Mouse (Mus musculus): ENCODE data around the gene Zfp523. TPM values are rescaled to one million over a fixed set of nuclear protein-coding genes. Genes with fewer than 3 reads are reported as not detected.
A peak's percentile ranks its signal among the peaks of the same experiment; 100 is the strongest.

The Zfp523 gene
- polyA plus RNA-seq, 1 experiment from 2014 or later = 45.4 TPM

GRCm38 (mm10) chr17:28252281-28252648, 75.3 kb downstream of the Zfp523 start:
- no peak overlapping the region for H3K4me2 ChIP-seq
- 0 out of 2 replicates have a peak, but pooled peaks cover 3% of the 10 kb centered on the region for H3K36me3 ChIP-seq (ENCODE audit: insufficient read depth)
- H3K27me3 ChIP-seq (ENCODE audit: insufficient read depth, low read length) = no peaks in the 10 kb centered on the region
- H3K4me1 ChIP-seq (ENCODE audit: insufficient read depth) = peaks cover 15% of the 10 kb centered on the region
- no peak overlapping the region for H3K27ac ChIP-seq (ENCODE audit: low read depth)
- ATAC-seq (ENCODE audit: insufficient read depth) = no peak
- no peak for DNase-seq
- no peak overlapping the region for H3K4me3 ChIP-seq (ENCODE audit: low read depth, low read length)
- TF ChIP-seq CTCF (IDR thresholded peaks at IDR 0.05; ENCODE audit: low read depth) = no peak
- no peaks in the 10 kb centered on the region for H3K9me3 ChIP-seq (ENCODE audit: low read depth, low read length)
- 76% methylated on average over 5 of the region's 5 CpGs for WGBS
- H3K9ac ChIP-seq = no peak overlapping the region

- 53% methylated on average over 7 of the region's 7 CpGs for WGBS
- Histone ChIP-seq H3K27ac (ENCODE audit: low read depth) (no peak overlapping the region), H3K4me1 (ENCODE audit: insufficient read depth) (peaks cover 19% of the 10 kb centered on the region), H3K36me3 (ENCODE audit: insufficient read depth) (0 out of 2 replicates have a peak, but pooled peaks cover 3% of the 10 kb centered on the region), H3K27me3 (ENCODE audit: insufficient read depth, low read length) (no peaks in the 10 kb centered on the region), H3K9ac (no peak overlapping the region), H3K4me3 (ENCODE audit: low read depth, low read length) (no peak overlapping the region), H3K9me3 (ENCODE audit: low read depth, low read length) (no peaks in the 10 kb centered on the region), H3K4me2 (no peak overlapping the region)
- peak; percentile 55 for ATAC-seq (ENCODE audit: insufficient read depth)
- no peak for TF ChIP-seq CTCF (IDR thresholded peaks at IDR 0.05; ENCODE audit: low read depth)
- peak; percentile 55 for DNase-seq
These were observed 76.3 kb downstream of the Zfp523 start for GRCm38 (mm10) chr17:28253216-28253615.

GRCm38 (mm10) chr17:28254804-28255203, 77.9 kb downstream of the Zfp523 start:
- 0 out of 2 replicates have a peak, but pooled peaks cover 3% of the 10 kb centered on the region for H3K36me3 ChIP-seq (ENCODE audit: insufficient read depth)
- TF ChIP-seq CTCF (IDR thresholded peaks at IDR 0.05; ENCODE audit: low read depth) = no peak
- no peak overlapping the region for H3K4me2 ChIP-seq
- ATAC-seq (ENCODE audit: insufficient read depth) (no peak), DNase-seq (no peak)
- no peak overlapping the region for H3K4me3 ChIP-seq (ENCODE audit: low read depth, low read length)
- H3K9ac ChIP-seq = no peak overlapping the region
- H3K27me3 ChIP-seq (ENCODE audit: insufficient read depth, low read length) = no peaks in the 10 kb centered on the region
- peaks cover 19% of the 10 kb centered on the region for H3K4me1 ChIP-seq (ENCODE audit: insufficient read depth)
- 51% methylated on average over 4 of the region's 4 CpGs for WGBS
- H3K9me3 ChIP-seq (ENCODE audit: low read depth, low read length) = no peaks in the 10 kb centered on the region
- no peak overlapping the region for H3K27ac ChIP-seq (ENCODE audit: low read depth)

Other genes starting within 250 kb of the Zfp523 start
- 1.6 and 2.0 TPM in 2 replicates for gene Tcp11, start 96.5 kb upstream of the Zfp523 start, polyA plus RNA-seq (2014; fragmentation: Nextera tagmentation; extraction: Ambion mirVana)
- 2.2 and 2.5 TPM in 2 replicates for gene Scube3, start 35.0 kb upstream of the Zfp523 start, polyA plus RNA-seq (2014; fragmentation: Nextera tagmentation; extraction: Ambion mirVana)
- 2.4 and 2.7 TPM in 2 replicates for gene Def6, start 30.6 kb downstream of the Zfp523 start, polyA plus RNA-seq (2014; fragmentation: Nextera tagmentation; extraction: Ambion mirVana)
- gene Ppard, start 55.6 kb downstream of the Zfp523 start, polyA plus RNA-seq (2014; fragmentation: Nextera tagmentation; extraction: Ambion mirVana) = 1.8 and 2.8 TPM in 2 replicates
- 28.2 and 35.3 TPM in 2 replicates for gene Fance, start 136.4 kb downstream of the Zfp523 start, polyA plus RNA-seq (2014; fragmentation: Nextera tagmentation; extraction: Ambion mirVana)
- gene Rpl10a, start 151.3 kb downstream of the Zfp523 start, polyA plus RNA-seq (2014; fragmentation: Nextera tagmentation; extraction: Ambion mirVana) = 799 and 802 TPM in 2 replicates
- 11.2 and 11.3 TPM in 2 replicates for gene Tead3, start 173.7 kb downstream of the Zfp523 start, polyA plus RNA-seq (2014; fragmentation: Nextera tagmentation; extraction: Ambion mirVana)
- gene Tulp1, start 188.1 kb downstream of the Zfp523 start, polyA plus RNA-seq (2014; fragmentation: Nextera tagmentation; extraction: Ambion mirVana) = 3.0 and 3.6 TPM in 2 replicates

Measured in lung, embryonic 14.5 days (tissue).